Mouse (Mus musculus) intestine, embryonic 15.5 days (tissue): Measurements from ENCODE around the gene Gclc. TPM values are rescaled to one million over a fixed set of nuclear protein-coding genes. Genes with fewer than 3 reads are reported as not detected.

Experiments
- ATAC-seq: fragments of 200-750 bp; cut with Nextera tagmentation; 2 replicates; pipeline ENCODE4 v1.8.0; 2017; ENCODE audit warnings: moderate TSS enrichment, moderate library complexity
- H3K27ac ChIP-seq: fragments of 300-500 bp; sonication (generic); 2 replicates; pipeline ENCODE4 v1.5.1; 2015; ENCODE audit warnings: mild to moderate bottlenecking, inconsistent platforms
- H3K27me3 ChIP-seq: fragments of 300-500 bp; sonication (generic); replicated peaks from 2 replicates; pipeline ENCODE4 v1.6.1; 2015; ENCODE audit warnings: inconsistent platforms
- H3K36me3 ChIP-seq: fragments of 300-500 bp; sonication (generic); 2 replicates; pipeline ENCODE4 v1.6.1; 2015; ENCODE audit warnings: inconsistent platforms
- H3K4me1 ChIP-seq: fragments of 300-500 bp; sonication (generic); replicated peaks from 2 replicates; pipeline ENCODE4 v1.6.1; 2015; ENCODE audit warnings: inconsistent platforms
- H3K4me2 ChIP-seq: fragments of 300-500 bp; sonication (generic); replicated peaks from 2 replicates; pipeline ENCODE4 v1.6.1; 2015; ENCODE audit warnings: mild to moderate bottlenecking, inconsistent platforms
- H3K4me3 ChIP-seq: fragments of 300-500 bp; sonication (generic); replicated peaks from 2 replicates; pipeline ENCODE4 v1.5.1; 2015; ENCODE audit warnings: inconsistent platforms
- H3K9ac ChIP-seq: fragments of 300-500 bp; sonication (generic); 2 replicates; pipeline ENCODE4 v1.6.1; 2015; ENCODE audit warnings: inconsistent platforms
- H3K9me3 ChIP-seq: fragments of 300-500 bp; sonication (generic); 2 replicates; pipeline ENCODE4 v1.6.1; 2016; ENCODE audit warnings: inconsistent platforms
- WGBS: fragments of 180-500 bp; shearing (Covaris S2); methylation state at CpG from one replicate; pipeline ENCODE4 v1.1.7; 2015; 5-methylcytosine and 5-hydroxymethylcytosine counted together
- polyA plus RNA-seq: library from polyadenylated mRNA; unstranded; fragments of >200 nt; fragmentation: Nextera tagmentation; extraction: Ambion mirVana; gene quantifications from 2 replicates; pipeline ENCODE4 v1.2.1, GENCODE M21; 2015

The Gclc gene
- polyA plus RNA-seq, 1 experiment from 2014 or later = 13.5 TPM

- no peaks in the 10 kb centered on the region for H3K36me3 ChIP-seq
- peak; percentile 89 for ATAC-seq
- H3K4me2 ChIP-seq = peak overlapping the region; percentile 51
- H3K27ac ChIP-seq = no peak overlapping the region
- H3K4me3 ChIP-seq = no peak overlapping the region
- H3K9ac ChIP-seq = no peak overlapping the region
- 0 out of 2 replicates have a peak, but pooled peaks cover 7% of the 10 kb centered on the region for H3K4me1 ChIP-seq
- no peaks in the 10 kb centered on the region for H3K27me3 ChIP-seq
- no peaks in the 10 kb centered on the region for H3K9me3 ChIP-seq
- WGBS = 20% methylated on average over 12 of the region's 12 CpGs
Measured at GRCm38 (mm10) chr9:77806842-77807668, 52.7 kb downstream of the Gclc start.

DNA sequence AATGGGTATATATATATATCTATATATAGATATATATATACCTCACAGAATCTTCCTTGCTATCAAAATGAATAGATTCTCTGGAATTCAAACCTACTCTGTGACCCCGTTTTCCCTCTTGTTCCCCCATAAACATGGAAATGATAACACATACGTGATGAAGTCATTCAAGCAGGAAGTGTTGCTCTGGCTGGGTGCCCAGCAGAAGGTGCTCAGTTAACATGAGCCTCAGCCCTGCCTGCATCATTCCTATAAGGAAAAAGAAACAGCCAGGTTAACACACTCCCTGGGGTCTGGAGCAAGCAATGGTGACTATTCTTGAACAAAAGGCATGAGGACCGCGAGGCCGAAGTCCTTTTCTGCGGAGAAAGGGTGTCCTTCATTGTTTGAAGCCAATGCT lies 54.1 kb downstream of the Gclc start:
- no peak overlapping the region for H3K4me2 ChIP-seq
- H3K4me1 ChIP-seq = 0 out of 2 replicates have a peak, but pooled peaks cover 7% of the 10 kb centered on the region
- H3K27ac ChIP-seq = no peak overlapping the region
- H3K9me3 ChIP-seq = no peaks in the 10 kb centered on the region
- H3K9ac ChIP-seq = no peak overlapping the region
- H3K36me3 ChIP-seq = no peaks in the 10 kb centered on the region
- WGBS = 75% methylated on average over 6 of the region's 6 CpGs
- no peaks in the 10 kb centered on the region for H3K27me3 ChIP-seq
- H3K4me3 ChIP-seq = no peak overlapping the region
- no peak for ATAC-seq

- Histone ChIP-seq H3K36me3 (no peaks in the 10 kb centered on the region), H3K9me3 (no peaks in the 10 kb centered on the region), H3K4me2 (no peak overlapping the region), H3K4me3 (no peak overlapping the region), H3K9ac (no peak overlapping the region), H3K4me1 (no peaks in the 10 kb centered on the region), H3K27ac (no peak overlapping the region), H3K27me3 (no peaks in the 10 kb centered on the region)
- WGBS = 62% methylated on average over 7 of the region's 7 CpGs
- no peak for ATAC-seq
Measured at GRCm38 (mm10) chr9:77818858-77819257, 64.5 kb downstream of the Gclc start.

DNA sequence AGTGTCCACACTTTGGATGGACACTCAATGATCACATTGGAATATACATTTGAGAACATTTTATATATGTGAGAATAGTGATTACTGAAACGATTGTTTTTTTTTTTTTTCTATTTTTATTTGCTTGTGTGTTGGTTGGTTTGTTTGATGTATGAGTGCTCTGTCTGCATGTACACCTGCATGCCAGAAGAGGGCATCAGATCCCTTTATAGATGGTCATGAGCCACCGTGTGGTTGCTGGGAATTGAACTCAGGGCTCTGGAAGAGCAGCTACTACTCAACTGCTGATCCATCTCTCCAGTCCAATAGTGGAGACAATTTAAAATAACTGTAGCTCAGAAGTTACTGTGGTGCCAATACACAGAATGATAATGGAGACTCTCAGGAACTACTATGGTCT lies 65.0 kb downstream of the Gclc start:
- no peak for ATAC-seq
- H3K4me2 ChIP-seq = no peak overlapping the region
- no peaks in the 10 kb centered on the region for H3K27me3 ChIP-seq
- no peak overlapping the region for H3K9ac ChIP-seq
- 80% methylated on average over 2 of the region's 2 CpGs for WGBS
- H3K27ac ChIP-seq = no peak overlapping the region
- no peaks in the 10 kb centered on the region for H3K4me1 ChIP-seq
- H3K4me3 ChIP-seq = no peak overlapping the region
- H3K36me3 ChIP-seq = no peaks in the 10 kb centered on the region
- no peaks in the 10 kb centered on the region for H3K9me3 ChIP-seq

- H3K36me3 ChIP-seq = no peaks in the 10 kb centered on the region
- no peaks in the 10 kb centered on the region for H3K27me3 ChIP-seq
- no peaks in the 10 kb centered on the region for H3K9me3 ChIP-seq
- H3K4me3 ChIP-seq = no peak overlapping the region
- H3K27ac ChIP-seq = no peak overlapping the region
- 72% methylated on average over 4 of the region's 4 CpGs for WGBS
- H3K9ac ChIP-seq = no peak overlapping the region
- ATAC-seq = no peak
- no peak overlapping the region for H3K4me2 ChIP-seq
- H3K4me1 ChIP-seq = no peaks in the 10 kb centered on the region
Measured at GRCm38 (mm10) chr9:77820836-77821235, 66.5 kb downstream of the Gclc start.

GRCm38 (mm10) chr9:77825380-77825961 lies 71.1 kb downstream of the Gclc start:
- Histone ChIP-seq H3K27ac (0 out of 2 replicates have a peak overlapping the region, but pooled peaks have one; percentile 42), H3K4me3 (no peak overlapping the region), H3K9me3 (no peaks in the 10 kb centered on the region), H3K4me2 (no peak overlapping the region), H3K4me1 (no peaks in the 10 kb centered on the region; the same call in 1 of the 2 replicates), H3K36me3 (no peaks in the 10 kb centered on the region), H3K27me3 (no peaks in the 10 kb centered on the region), H3K9ac (no peak overlapping the region)
- WGBS = 24% methylated on average over 7 of the region's 7 CpGs
- ATAC-seq = peak; percentile 84

GRCm38 (mm10) chr9:77826237-77826636 lies 71.9 kb downstream of the Gclc start:
- Histone ChIP-seq H3K4me3 (no peak overlapping the region), H3K27me3 (no peaks in the 10 kb centered on the region), H3K36me3 (no peaks in the 10 kb centered on the region), H3K9ac (no peak overlapping the region), H3K4me1 (no peaks in the 10 kb centered on the region; the same call in 1 of the 2 replicates), H3K9me3 (no peaks in the 10 kb centered on the region), H3K4me2 (no peak overlapping the region), H3K27ac (no peak overlapping the region)
- no peak for ATAC-seq
- 52% methylated on average over 4 of the region's 4 CpGs for WGBS

- H3K4me2 ChIP-seq = no peak overlapping the region
- WGBS = 62% methylated on average over 7 of the region's 7 CpGs
- ATAC-seq = no peak
- H3K4me3 ChIP-seq = no peak overlapping the region
- H3K36me3 ChIP-seq = no peaks in the 10 kb centered on the region
- H3K4me1 ChIP-seq = no peaks in the 10 kb centered on the region; the same call in 1 of the 2 replicates
- no peaks in the 10 kb centered on the region for H3K27me3 ChIP-seq
- H3K27ac ChIP-seq = no peak overlapping the region
- H3K9ac ChIP-seq = no peak overlapping the region
- H3K9me3 ChIP-seq = no peaks in the 10 kb centered on the region
Measured at GRCm38 (mm10) chr9:77828531-77828965, 74.2 kb downstream of the Gclc start.

DNA sequence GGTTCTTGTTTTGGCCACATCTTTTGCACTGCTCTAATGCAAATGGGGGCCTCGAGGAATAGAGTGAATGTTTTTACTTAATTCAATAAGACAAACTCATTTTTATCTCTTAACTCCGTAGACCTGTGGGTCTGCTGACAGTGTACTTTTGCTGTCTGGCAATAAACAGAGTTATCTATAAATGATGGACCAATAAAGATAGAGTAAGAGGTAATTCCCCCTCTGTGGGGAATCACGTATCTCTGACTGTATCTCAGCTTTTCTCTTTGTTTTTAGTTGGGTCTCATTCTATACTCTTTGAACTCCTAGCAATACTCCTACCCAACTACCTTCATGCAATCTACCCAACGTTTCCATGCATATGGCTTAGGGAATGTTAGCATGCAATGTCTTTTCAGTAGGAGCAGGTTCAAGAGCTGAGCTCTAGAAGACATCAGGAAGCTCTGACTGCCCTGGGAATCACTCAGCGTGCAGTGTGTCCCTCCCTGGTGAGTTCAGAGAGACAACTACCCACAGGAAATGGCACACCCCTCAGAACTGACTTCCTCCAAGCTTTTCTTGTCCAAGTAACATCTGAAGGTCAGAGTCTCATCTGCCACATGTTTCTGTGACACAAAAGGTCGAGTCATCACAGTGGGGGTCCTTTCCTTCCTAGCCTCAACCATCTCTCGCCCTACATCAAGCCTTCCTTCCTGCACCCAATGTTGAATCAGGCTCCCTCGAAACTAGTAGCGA lies 80.1 kb downstream of the Gclc start:
- Histone ChIP-seq H3K9me3 (no peaks in the 10 kb centered on the region), H3K9ac (no peak overlapping the region), H3K4me2 (no peak overlapping the region), H3K27me3 (no peaks in the 10 kb centered on the region), H3K36me3 (no peaks in the 10 kb centered on the region), H3K4me3 (no peak overlapping the region), H3K27ac (no peak overlapping the region), H3K4me1 (no peaks in the 10 kb centered on the region)
- ATAC-seq = no peak
- WGBS = 58% methylated on average over 9 of the region's 9 CpGs

- Histone ChIP-seq H3K36me3 (no peaks in the 10 kb centered on the region), H3K27ac (no peak overlapping the region), H3K9ac (no peak overlapping the region), H3K9me3 (no peaks in the 10 kb centered on the region), H3K4me3 (no peak overlapping the region), H3K4me2 (no peak overlapping the region), H3K27me3 (no peaks in the 10 kb centered on the region), H3K4me1 (no peaks in the 10 kb centered on the region)
- no peak for ATAC-seq
- 76% methylated on average over 6 of the region's 6 CpGs for WGBS
Measured at GRCm38 (mm10) chr9:77835122-77835521, 80.8 kb downstream of the Gclc start.

DNA sequence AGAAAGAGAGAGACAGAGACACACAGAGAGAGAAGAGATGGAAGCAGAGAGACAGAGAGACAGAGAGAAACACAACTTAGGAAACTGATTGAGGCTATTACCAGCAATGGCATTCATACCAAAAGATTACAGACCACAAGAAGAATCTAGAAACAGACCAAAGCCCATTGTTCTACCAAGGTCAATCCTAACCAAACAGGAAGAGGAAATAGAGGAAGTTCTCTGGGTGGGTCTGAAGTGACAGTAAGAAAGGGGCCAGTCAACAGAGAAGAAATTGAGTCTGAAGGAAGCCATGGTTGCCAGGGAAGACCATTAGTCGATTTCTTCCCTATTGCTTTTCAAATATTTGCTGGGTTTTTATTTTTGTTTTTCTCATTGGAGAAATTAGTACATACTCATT lies 81.4 kb downstream of the Gclc start:
- no peaks in the 10 kb centered on the region for H3K9me3 ChIP-seq
- H3K27ac ChIP-seq = no peak overlapping the region
- no peaks in the 10 kb centered on the region for H3K27me3 ChIP-seq
- H3K9ac ChIP-seq = no peak overlapping the region
- WGBS = 79% methylated on average over 1 of the region's 1 CpGs
- no peaks in the 10 kb centered on the region for H3K4me1 ChIP-seq
- no peak for ATAC-seq
- no peaks in the 10 kb centered on the region for H3K36me3 ChIP-seq
- H3K4me3 ChIP-seq = no peak overlapping the region
- no peak overlapping the region for H3K4me2 ChIP-seq

DNA sequence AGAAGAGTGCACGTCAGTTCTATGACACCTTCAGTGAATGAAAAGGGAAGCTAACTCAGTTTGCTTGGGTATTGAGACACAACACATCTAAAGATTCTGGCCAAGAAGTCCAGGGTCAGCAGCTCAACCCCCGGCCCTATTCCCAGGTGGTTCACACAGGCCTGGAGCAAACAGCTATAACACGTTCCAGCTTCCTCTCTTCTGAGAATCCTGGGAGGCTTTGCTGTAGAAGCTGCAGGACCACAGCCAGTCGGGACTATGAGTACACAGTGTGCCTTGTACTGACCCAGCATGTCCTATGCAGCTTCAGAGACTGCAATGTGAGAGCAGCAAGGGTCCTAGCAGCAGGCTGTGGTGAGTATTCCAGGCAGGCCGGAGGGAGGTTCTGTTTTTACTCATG lies 84.3 kb downstream of the Gclc start:
- Histone ChIP-seq H3K9ac (no peak overlapping the region), H3K27me3 (no peaks in the 10 kb centered on the region), H3K4me2 (no peak overlapping the region), H3K9me3 (no peaks in the 10 kb centered on the region), H3K27ac (no peak overlapping the region), H3K4me3 (no peak overlapping the region), H3K36me3 (no peaks in the 10 kb centered on the region), H3K4me1 (no peaks in the 10 kb centered on the region)
- 72% methylated on average over 5 of the region's 5 CpGs for WGBS
- no peak for ATAC-seq
